Mouse (Mus musculus) fat pad, adult 2 months (tissue): Measurements from ENCODE around the gene Metrn.

Experiments
- DNase-seq: peaks from one replicate; pipeline ENCODE4 v3.0.0-alpha.2; 2011; ENCODE audit warnings: low read depth, low spot score; ENCODE audit errors: extremely low read depth

Metrn gene

GRCm38 (mm10) chr17:25777948-25778347 lies 19.0 kb downstream of the Metrn start:
- no peak for DNase-seq

- no peak for DNase-seq
Observed at GRCm38 (mm10) chr17:25775318-25776062, 21.4 kb downstream of the Metrn start.

- peak; percentile 61 for DNase-seq
Observed at GRCm38 (mm10) chr17:25773549-25774120, 23.3 kb downstream of the Metrn start, which contains the start of gene Narfl. Gene Narfl, plus strand, starts transcription at chr17:25773776.

GRCm38 (mm10) chr17:25769331-25769730 lies 27.6 kb downstream of the Metrn start:
- DNase-seq = no peak

GRCm38 (mm10) chr17:25765886-25766285 lies 31.1 kb downstream of the Metrn start:
- DNase-seq = no peak

- no peak for DNase-seq
Observed at GRCm38 (mm10) chr17:25762591-25762990, 34.3 kb downstream of the Metrn start.

GRCm38 (mm10) chr17:25761561-25761970 lies 35.4 kb downstream of the Metrn start:
- DNase-seq = no peak

GRCm38 (mm10) chr17:25760148-25760547 lies 36.8 kb downstream of the Metrn start:
- no peak for DNase-seq

GRCm38 (mm10) chr17:25757691-25758090 lies 39.2 kb downstream of the Metrn start:
- DNase-seq = no peak

GRCm38 (mm10) chr17:25756378-25757242 lies 40.3 kb downstream of the Metrn start:
- DNase-seq = no peak

GRCm38 (mm10) chr17:25755627-25756377 lies 41.1 kb downstream of the Metrn start:
- DNase-seq = no peak

GRCm38 (mm10) chr17:25755086-25755485 lies 41.9 kb downstream of the Metrn start:
- no peak for DNase-seq

- no peak for DNase-seq
Observed at GRCm38 (mm10) chr17:25754241-25754640, 42.7 kb downstream of the Metrn start, which contains the start of gene Msln. Gene Msln, minus strand, starts transcription at chr17:25754378.

- no peak for DNase-seq
Observed at GRCm38 (mm10) chr17:25751446-25751845, 45.5 kb downstream of the Metrn start.

GRCm38 (mm10) chr17:25749314-25749713 lies 47.6 kb downstream of the Metrn start:
- DNase-seq = no peak

- no peak for DNase-seq
Observed at GRCm38 (mm10) chr17:25748238-25748637, 48.7 kb downstream of the Metrn start.

- no peak for DNase-seq
Observed at GRCm38 (mm10) chr17:25744311-25744710, 52.6 kb downstream of the Metrn start.

- no peak for DNase-seq
Observed at GRCm38 (mm10) chr17:25743831-25744230, 53.1 kb downstream of the Metrn start.
